Mouse (Mus musculus) yolk sac, embryonic 10.5 days (tissue): ENCODE data around the gene Ubqln5.

ENCODE experiments used
- DNase-seq: peaks from one replicate; pipeline ENCODE4 v3.0.0-alpha.2; 2017; ENCODE audit warnings: low spot score

Ubqln5 gene

GRCm38 (mm10) chr7:104129726-104130125 is at the start of gene Ubqln5:
TSS of gene Ubqln5 (minus strand) at chr7:104129826.
- DNase-seq: no peak

- DNase-seq: no peak
Observed at GRCm38 (mm10) chr7:104179074-104179473, 49.4 kb upstream of the Ubqln5 start.

GRCm38 (mm10) chr7:104178422-104179054 is 48.9 kb upstream of the Ubqln5 start:
- no peak for DNase-seq

GRCm38 (mm10) chr7:104175085-104175484 is 45.5 kb upstream of the Ubqln5 start:
- no peak for DNase-seq

GRCm38 (mm10) chr7:104169634-104170204 is 40.1 kb upstream of the Ubqln5 start:
- DNase-seq: no peak

- no peak for DNase-seq
Observed at GRCm38 (mm10) chr7:104167105-104167504, 37.5 kb upstream of the Ubqln5 start.

- DNase-seq: no peak
Observed at GRCm38 (mm10) chr7:104150456-104150855, 20.8 kb upstream of the Ubqln5 start, which contains the start of gene Ubqlnl. TSS of gene Ubqlnl (minus strand) at chr7:104150556.

GRCm38 (mm10) chr7:104143179-104143578 is 13.6 kb upstream of the Ubqln5 start, which contains the start of gene Ubqln3:
TSS of gene Ubqln3 (minus strand) at chr7:104143279.
- no peak for DNase-seq

- no peak for DNase-seq
Observed at GRCm38 (mm10) chr7:104137305-104137704, 7.7 kb upstream of the Ubqln5 start, which contains the start of gene Olfr643. TSS of gene Olfr643 (minus strand) at chr7:104137405.

- no peak for DNase-seq
Observed at GRCm38 (mm10) chr7:104104757-104104972, 25.0 kb downstream of the Ubqln5 start, which contains the start of gene Olfr646. TSS of gene Olfr646 (plus strand) at chr7:104104873.

- DNase-seq: no peak
Observed at GRCm38 (mm10) chr7:104103913-104104756, 25.5 kb downstream of the Ubqln5 start.

- DNase-seq: no peak
Observed at GRCm38 (mm10) chr7:104085365-104085764, 44.3 kb downstream of the Ubqln5 start, which contains the start of gene Olfr645. TSS of gene Olfr645 (minus strand) at chr7:104085465.
